Mouse (Mus musculus): ENCODE data around the gene Wdr27. TPM values are rescaled to one million over a fixed set of nuclear protein-coding genes. Genes with fewer than 3 reads are reported as not detected.

Gene Wdr27
- total RNA-seq, 2 experiments from 2014 or later: 3.0 to 3.9 TPM

- DNase-seq (ENCODE audit: low spot score in 2 of 2): no peak
These were observed 96.1 kb downstream of the Wdr27 start for GRCm38 (mm10) chr17:14846880-14847279.

- peak; percentile 9 to 12 for DNase-seq (ENCODE audit: low spot score in 2 of 2)
These were observed 116.2 kb downstream of the Wdr27 start for GRCm38 (mm10) chr17:14826715-14827295.

- DNase-seq (ENCODE audit: low spot score in 2 of 2): no peak
These were observed 118.0 kb downstream of the Wdr27 start for GRCm38 (mm10) chr17:14824938-14825337.

DNA sequence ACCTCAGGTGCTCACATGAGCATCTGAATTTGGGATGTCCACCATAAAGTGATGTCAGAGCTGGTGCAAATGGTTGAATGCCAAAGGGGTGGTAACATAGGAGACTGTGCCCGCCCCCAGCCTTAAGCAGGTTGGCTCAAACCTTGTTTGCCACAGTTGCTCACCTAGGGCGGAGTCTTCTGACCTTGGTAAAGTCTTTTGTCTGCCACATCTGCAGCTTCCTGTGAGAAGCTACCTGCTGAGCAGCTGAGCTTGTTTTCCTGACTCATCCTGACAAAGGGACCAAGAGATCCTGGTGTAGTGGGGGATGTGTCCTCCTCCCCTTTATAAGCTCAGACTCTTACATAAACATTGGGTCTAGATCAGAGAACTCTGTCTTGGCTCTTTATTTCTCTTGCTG lies 125.0 kb downstream of the Wdr27 start:
- no peak for DNase-seq (ENCODE audit: low spot score in 2 of 2)

DNA sequence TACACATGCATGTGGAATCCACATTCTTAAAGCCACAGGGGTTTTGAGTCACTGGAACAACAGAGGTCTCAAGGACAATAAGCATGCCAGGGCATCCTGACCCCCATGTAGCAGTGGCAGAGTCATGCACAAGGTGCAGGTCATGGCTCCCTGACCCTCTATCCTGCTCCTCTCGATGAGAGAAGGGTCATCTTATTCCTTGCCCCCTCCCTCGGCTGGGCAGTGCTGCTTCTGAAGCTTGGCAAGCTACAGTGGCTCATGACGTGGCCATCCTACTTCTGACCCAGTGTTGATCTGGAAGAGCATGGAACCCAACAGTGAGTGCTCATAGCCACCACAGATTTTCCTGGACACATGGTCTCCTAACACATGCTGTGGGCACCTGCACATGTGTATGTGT lies 126.9 kb downstream of the Wdr27 start:
- DNase-seq (ENCODE audit: low spot score in 2 of 2): no peak

DNA sequence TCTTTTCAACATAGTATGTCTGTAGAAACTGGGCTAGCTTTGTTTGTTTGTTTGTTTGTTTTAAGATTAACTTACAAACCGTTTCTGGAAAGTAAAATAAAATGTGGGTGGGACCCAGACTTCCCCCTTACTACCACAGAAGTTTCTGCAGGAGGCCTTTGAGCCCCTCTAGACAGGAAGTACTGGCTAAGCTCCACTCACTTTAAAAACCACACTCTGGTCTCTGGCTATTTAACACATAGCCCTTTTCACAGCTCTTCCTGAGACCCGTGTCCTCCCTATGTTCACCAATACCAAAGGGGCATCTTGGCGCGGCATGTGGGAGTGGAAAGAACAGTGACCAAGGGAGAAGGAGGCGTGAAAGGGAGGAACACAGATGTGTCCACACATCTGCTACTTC lies 127.7 kb downstream of the Wdr27 start:
- no peak for DNase-seq (ENCODE audit: low spot score in 2 of 2)

- no peak for DNase-seq (ENCODE audit: low spot score in 2 of 2)
These were observed 130.3 kb downstream of the Wdr27 start for GRCm38 (mm10) chr17:14812631-14813030.

DNA sequence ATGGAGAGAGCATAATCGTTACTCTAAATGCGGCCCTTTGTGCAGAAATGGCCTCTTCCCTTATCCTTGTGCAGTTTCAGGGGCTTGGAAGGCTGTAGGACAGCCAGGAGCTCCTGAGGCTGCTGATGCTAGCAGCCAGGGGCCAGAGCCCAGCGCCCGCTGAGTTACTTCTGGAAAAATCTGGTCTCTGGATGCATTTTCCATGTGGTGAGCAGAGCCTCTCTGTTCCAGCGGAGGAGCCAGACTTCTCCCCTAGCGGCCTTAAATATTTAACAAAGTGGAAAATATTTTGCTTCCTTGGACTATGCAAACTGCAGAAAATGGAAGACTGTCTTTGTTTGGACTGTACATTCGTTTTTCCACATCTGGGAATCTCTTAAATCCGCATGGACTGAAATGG lies 130.9 kb downstream of the Wdr27 start:
- DNase-seq (ENCODE audit: low spot score in 2 of 2): no peak

DNA sequence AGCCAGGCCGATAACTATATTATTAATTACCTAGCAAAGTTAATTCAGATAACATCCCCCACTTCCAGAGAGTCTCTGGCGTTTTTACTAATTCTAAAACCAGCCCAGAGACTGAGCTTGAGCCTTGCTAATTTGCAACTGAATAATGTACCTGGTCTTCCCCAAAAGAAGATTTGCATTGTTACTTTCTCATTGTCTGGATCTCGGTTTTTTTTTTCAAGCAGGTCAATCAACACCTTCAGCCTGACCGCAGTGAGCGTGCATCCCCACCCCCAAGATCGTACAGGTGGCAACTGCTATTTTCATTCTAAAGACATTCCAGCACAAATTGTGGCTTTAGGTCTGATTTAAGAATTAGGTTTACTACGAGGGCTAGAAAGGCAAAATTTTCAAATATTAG lies 136.2 kb downstream of the Wdr27 start:
- no peak for DNase-seq (ENCODE audit: low spot score in 2 of 2)

- DNase-seq (ENCODE audit: low spot score in 2 of 2): no peak
These were observed 143.7 kb downstream of the Wdr27 start for GRCm38 (mm10) chr17:14799243-14799642.

- DNase-seq (ENCODE audit: low spot score in 2 of 2): no peak
These were observed 147.9 kb downstream of the Wdr27 start for GRCm38 (mm10) chr17:14795074-14795473.

GRCm38 (mm10) chr17:14779356-14779755 lies 163.6 kb downstream of the Wdr27 start:
- DNase-seq (ENCODE audit: low spot score in 2 of 2): no peak

GRCm38 (mm10) chr17:14771339-14771738 lies 171.6 kb downstream of the Wdr27 start:
- no peak for DNase-seq (ENCODE audit: low spot score in 2 of 2)

DNA sequence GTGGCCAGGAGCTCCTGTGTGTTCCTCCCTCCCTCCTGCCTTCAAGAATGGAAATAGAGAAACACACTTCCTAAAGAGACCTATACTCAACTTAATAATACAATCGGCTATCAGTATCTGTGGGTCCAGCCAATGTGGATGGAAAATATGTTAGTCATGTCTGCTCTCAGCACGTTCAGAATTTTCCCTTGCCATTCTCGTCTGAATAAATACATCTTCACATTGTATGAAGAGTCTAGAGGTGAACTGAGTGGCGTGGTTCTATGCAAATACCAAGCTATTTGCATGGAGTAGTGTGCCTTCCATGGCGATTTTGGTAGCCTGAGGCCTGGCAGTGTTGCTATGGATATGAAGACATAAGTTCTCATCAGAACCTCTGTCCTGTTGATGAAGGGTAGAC lies 172.6 kb downstream of the Wdr27 start:
- DNase-seq (ENCODE audit: low spot score in 2 of 2): no peak

Other genes with a start within 250 kb of the Wdr27 start
- gene Thbs2, start 248.9 kb downstream of the Wdr27 start, total RNA-seq (2021): 1 to 10 TPM; 4.6 to 5.6 TPM
- gene 1600012H06Rik, start within 50 bp of the Wdr27 start, total RNA-seq (2021): 10 to 100 TPM; 12.2 to 14.9 TPM
- 10 to 100 TPM; 57.6 to 57.9 TPM for gene Phf10, start 18.1 kb upstream of the Wdr27 start, total RNA-seq (2021)
- gene 9030025P20Rik, start 35.3 kb upstream of the Wdr27 start, total RNA-seq (2021): 1 to 10 TPM; 4.9 to 5.4 TPM
- gene Gm3417, start 35.6 kb upstream of the Wdr27 start, total RNA-seq (2021): not detected
- gene Gm3435, start 67.0 kb upstream of the Wdr27 start, total RNA-seq (2021): 1 to 10 TPM; 3.6 to 5.5 TPM
- gene Ermard, start 98.0 kb upstream of the Wdr27 start, total RNA-seq (2021): 10 to 100 TPM; 46.5 to 53.4 TPM
- 1 to 10 TPM; 1.1 to 1.5 TPM for gene Tcte3, start 98.3 kb upstream of the Wdr27 start, total RNA-seq (2021)
- gene Gm3448, start 98.4 kb upstream of the Wdr27 start, total RNA-seq (2021): 1 to 10 TPM; 7.4 to 7.9 TPM